Mouse (Mus musculus) CH12.LX (cell line): ENCODE measurements around the gene Iyd.

Source experiments
- EP300 ChIP-seq: IDR thresholded peaks from 2 replicates; pipeline ENCODE4 v1.6.1; 2011; ENCODE audit warnings: low read length, improper control_type of control experiment
- JUN ChIP-seq: IDR thresholded peaks from 2 replicates; pipeline ENCODE4 v1.6.1; 2011; ENCODE audit warnings: low read depth, mild to moderate bottlenecking, low read length, improper control_type of control experiment, moderate library complexity; ENCODE audit not compliant: insufficient read depth
- KAT2A ChIP-seq: IDR thresholded peaks from 2 replicates; pipeline ENCODE4 v1.6.1; 2012; ENCODE audit warnings: low read length, improper control_type of control experiment, inconsistent platforms; ENCODE audit not compliant: insufficient replicate concordance

DNA sequence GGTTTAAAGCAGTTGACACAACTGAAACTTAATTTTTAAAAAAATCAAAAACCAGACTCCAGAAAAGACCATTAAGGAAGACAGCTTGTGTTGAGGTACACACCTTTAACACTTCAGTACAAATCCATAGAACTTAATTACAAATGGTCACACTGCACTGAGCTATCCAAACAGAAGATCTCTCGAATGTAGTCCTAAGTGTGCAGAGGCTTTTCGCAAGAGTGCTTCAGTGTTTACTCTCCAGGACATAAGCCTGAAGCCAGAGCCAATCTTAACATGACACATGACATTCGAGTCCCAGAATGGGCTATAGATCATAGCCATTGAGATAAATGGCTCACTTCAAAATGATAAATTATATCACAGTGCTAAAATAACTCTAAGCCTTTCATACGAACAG is 25.1 kb downstream of the Iyd start:
- TF ChIP-seq JUN (no peak), EP300 (no peak), KAT2A (no peak)
